Mouse (Mus musculus) spleen, postnatal 36 days (tissue): ENCODE measurements around the gene Tmtc1.

ENCODE experiments used
- DNase-seq, 2 experiments: peaks; one replicate each; pipeline ENCODE4 v3.0.0; 2022; ENCODE audit warnings: low spot score in 2 of 2, mixed read lengths in 1 of 2

Gene Tmtc1

DNA sequence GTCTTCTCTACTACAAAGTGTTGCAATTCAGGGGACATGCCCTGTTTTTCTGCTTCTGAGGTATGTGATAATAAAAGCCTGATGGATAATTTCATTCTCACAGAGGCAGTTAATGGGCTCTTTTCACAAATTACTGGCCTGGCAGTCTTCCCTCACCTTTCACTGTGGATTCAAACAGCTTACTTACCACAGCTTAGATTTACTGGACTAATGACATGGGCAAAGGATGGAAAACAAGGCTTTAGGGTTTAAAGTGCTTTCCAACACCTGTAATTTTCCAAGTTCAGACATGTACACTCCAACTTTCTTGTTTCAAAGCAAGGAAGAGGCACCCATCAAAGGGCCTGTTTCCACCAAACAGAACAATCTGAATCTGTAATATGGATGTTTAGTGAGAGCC is 129.1 kb downstream of the Tmtc1 start:
- no peak for DNase-seq

DNA sequence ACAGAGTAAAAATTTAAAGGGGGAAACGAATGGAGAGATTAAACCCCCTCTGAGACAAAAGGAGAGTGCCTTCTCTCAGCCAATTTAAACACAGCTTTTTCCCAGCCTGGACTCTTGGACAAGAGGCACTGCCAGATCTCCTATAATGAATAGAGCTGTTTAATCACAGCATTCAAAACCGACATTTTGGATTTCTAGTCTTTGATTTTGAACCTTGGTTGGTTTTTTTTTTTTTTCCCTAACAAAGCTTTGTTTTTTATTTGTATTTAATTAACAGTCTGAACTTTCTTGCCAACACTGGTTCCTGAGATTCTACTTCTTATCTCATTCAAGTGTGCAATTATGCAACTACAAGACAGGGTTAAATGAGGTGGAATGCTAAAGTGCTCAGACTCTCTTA is 133.2 kb downstream of the Tmtc1 start:
- DNase-seq = no peak

DNA sequence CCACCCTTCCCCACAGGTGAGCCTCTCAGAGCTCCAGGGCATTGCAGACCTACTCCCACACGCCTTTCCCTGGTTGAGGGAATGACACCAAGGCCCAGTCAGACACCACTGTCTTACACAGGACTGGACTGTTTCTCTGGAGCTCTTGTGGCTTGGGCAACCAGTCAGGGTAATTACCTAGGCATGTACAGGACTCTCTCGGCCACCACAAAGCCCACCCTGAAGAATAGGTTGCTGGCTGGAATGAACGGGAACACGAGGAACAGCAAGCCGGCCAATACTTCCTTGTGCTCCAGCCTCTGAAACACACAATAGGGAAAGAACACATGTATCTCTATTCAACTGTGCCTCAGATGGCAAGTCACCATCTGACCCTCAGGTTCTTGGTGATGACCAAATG is 138.4 kb downstream of the Tmtc1 start:
- DNase-seq = no peak

DNA sequence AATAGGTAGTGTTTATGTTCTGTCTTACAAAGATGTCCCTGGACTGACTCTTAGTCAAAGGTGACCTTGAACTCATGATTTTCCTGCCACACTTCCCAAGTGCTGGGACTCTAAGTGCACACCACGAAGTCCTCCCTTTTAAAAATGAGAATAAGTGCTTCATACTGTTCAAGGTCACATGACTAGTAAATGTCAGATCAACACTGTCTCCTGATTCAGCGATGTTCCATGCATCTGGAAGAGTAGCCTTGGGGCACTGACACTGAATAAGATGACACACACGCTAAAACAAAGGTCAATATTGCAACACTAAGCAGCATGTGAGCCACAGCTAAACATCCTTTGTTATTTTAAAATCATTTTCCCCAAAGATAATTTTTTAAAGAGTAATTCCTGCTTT is 139.0 kb downstream of the Tmtc1 start:
- DNase-seq = no peak

DNA sequence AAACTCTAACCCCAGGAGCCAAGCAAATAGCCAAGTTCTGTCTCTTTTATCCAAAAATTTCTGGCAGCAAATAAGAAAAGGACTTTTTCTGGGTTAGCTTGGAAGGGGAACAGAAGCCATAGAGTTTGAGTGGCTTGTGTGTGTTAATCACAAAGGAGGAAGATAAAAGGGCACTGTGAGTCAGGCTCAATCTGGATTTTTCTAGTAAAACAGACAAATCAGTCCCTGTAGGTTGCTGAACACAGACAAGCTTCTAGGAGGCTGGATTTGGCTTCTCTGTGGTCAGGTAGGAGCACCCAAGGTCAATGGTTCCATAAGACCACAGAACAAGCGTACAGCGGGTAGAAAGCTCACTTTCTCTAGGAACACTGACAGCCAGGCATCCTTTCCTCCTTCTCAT is 141.9 kb downstream of the Tmtc1 start:
- DNase-seq = no peak

DNA sequence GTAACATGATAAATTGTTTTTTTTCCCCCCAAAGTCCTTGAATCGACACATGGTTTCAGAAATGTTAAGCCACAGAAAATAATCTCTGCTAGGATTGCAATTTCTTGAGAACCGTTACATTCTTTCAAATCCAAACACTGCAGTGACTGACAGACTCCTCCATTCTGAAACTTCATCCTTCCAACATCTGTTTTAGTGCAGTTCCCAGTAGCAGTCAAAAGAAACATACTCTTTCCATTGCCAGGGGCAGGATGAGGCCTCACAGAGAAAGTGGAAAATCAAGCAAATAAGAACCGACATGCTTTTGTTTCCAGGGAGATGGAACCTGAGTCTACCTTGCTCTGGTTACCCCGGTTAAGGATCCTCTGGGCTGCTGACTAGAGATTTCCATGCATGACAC is 147.1 kb downstream of the Tmtc1 start:
- no peak for DNase-seq

DNA sequence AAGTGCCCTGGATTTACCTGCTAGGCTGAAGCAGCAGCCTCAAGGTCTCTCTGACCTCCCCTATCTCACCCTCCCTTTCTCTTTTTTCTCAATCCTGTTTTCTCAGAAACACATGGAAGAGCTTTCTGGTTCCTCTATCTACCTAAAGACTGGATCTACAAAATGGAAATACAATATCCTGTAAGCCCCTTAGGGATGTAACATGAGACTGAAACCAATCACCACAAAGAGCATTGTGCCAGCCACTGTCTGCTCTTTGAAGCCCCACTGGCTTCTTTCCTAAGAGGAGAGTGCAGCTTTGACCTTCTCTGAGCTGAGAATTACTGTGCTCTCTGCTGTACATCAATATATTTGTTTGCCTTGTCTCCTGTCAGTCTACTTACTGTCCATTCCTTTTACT is 147.8 kb downstream of the Tmtc1 start:
- no peak for DNase-seq

DNA sequence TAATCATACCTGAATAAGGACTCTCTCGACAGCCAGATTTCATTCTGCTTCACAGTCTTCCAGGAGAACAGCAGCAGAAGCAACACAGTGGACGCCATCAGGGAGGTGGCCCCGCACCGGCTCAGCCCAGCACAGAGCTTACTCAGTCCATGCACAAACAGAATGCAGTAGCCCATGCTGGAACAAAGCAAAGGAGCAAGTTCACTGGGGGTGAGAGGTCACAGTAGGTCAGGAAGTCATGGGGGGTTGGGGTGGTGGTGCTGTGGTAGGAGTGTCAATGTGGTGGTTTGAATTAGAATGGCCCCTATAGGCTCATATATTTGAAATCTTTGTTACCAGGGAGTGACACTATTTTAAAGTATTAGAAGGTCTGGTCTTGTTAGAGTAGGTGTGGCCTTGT is 149.7 kb downstream of the Tmtc1 start:
- DNase-seq = no peak

DNA sequence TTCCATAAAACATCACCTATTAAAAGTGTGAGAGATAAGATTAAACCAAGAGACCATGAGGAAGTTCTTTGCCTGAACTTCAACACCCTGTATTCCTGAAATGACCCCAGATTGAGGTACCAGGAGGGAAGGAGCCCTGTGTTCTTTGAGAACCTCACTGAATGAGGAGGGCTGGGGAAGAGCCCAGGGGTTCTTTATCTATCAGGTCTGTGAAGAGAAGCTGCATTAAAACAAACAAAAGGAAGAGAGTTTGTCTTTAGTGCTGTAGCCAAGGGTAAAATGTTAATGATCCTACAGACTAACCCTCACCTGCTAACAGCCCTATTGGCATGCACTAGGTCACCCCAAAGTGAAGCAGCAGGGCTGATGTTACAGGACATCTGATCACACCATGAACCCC is 153.3 kb downstream of the Tmtc1 start:
- DNase-seq = no peak

DNA sequence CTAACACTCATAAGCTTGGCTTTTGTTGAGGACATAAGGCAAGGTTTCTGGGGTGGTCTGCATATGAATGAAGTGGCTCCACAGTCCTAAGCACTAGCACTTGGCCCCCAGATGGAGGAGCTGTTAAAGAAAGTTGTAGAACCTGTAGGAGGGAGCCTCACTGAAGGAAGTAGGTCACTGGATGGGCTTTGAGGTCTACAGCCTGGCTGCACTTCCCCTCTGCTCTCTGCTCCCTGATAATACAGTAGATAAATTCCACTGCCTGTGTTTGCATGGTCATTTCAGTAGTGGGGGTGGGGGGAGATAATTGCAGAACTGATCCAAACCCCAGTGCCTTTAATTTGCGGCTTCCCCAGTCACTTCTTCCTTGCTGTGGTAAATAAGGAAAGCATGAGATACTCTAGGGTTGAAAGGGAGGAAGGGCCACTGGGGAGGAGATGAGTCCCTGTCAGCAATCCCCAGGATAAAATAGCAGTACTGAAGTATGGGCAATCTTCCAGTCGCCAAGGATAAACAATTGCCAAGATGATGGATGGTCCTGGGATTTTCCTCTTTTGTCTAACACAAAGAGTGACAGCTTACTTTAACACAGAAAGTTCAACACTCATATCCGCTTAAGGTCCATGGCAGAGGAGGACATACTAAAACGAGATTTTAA is 160.8 kb downstream of the Tmtc1 start:
- DNase-seq = no peak

DNA sequence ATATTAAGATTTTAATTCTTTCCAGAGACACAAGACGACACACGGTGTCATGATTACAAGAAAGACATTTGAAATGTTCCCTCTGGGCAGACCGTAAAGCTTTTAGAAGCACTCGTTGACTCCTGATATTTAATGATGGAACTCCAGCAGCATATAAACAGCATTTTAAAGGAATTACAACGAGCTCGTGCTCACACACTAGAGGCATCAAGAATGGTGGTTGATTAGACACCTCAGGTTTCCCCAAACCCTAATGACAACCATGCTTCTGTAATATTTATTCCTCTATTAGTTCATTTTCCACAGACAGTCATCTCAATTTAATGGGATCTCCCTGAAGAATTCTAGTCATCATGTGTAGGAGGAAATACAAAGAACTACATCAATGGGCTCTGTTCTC is 164.9 kb downstream of the Tmtc1 start:
- DNase-seq = no peak

DNA sequence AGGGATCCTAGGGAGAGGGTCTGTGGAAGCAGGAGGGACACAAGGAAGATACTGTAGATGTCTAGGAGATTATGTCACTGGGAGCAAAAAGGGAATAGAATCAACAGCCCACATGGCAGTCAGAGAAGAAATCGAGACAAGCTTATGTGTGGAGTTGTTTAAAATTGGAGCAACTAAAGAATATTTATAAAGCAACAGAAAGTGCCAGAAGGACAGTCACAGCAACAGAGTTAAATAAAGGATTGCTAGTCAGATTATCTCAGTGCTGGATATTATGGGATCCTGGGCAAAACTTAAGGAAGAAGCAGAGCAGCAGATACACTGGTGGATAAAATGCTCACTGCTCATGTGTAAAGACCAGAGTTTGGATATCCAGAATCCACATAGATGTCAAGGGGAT is 167.8 kb downstream of the Tmtc1 start:
- no peak for DNase-seq

DNA sequence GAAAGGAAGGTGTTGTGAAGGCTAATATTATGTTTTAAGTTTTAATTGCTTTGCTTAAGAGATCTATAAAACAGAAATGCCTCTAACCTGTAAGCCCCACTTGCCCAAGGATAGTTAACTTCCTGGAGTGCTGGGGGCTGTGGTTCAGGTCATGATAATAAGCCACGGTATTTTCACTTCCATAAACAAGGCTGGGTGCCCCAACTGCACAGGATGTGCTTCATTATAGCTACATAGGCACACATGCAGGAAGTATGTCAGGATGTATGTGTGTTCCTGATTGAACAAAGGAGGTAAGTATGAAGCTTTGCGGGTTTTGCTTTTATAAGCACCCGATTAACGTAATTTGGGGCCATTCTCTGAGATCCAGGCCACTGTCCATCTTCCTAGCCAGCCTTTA is 169.1 kb downstream of the Tmtc1 start:
- DNase-seq = no peak

DNA sequence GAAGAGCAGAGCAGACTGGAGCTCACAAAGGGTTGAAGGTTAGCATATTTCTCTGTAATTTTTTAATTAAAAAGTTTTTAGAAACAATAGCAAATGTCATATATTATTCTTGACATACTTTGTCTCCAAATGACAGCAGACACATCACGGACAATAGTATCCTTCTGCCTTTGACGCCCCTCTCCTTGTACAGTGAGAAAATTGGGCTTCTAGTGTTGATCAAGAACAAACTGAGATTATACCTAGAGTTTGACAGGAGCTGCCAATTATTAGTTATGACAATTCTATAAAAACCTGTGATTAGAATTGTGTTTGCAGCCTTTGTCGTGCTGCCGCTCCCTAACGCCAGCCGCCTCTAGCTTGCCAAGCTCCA is 183.5 kb downstream of the Tmtc1 start:
- no peak for DNase-seq

DNA sequence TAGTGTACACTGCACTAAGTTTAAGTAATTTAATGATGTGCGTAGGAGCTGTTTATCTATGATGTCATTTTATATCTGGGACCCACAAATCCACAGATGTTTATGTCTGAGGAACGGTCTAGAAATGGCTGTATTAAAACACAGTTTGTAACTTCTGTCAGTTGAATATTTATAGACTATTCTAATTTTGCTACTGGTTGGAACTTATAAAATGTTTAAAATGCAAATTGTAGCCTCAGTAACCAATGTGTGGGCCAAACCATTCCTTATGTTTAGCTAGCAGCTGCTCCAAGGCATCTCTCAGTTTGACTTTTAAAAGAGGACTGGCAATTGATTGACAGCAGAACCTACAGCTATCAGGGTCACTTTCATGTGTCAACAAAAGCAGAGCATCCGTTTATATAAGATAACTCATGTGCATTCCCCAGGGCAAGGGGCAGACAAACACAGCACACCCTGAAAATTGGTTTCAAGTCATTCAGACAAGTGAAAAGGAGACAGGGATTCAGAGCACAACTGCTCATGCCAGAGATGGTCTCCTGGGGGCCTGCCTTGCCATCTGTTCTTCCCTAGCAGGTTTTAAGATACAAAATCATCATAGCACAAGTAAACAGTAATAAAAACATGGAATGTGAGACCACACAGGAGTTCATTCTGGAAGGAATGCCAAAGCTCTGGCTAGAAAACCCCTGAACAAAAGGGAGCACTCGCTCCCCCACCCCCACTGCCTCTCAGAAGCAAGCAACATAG is 184.0 kb downstream of the Tmtc1 start:
- DNase-seq = no peak

DNA sequence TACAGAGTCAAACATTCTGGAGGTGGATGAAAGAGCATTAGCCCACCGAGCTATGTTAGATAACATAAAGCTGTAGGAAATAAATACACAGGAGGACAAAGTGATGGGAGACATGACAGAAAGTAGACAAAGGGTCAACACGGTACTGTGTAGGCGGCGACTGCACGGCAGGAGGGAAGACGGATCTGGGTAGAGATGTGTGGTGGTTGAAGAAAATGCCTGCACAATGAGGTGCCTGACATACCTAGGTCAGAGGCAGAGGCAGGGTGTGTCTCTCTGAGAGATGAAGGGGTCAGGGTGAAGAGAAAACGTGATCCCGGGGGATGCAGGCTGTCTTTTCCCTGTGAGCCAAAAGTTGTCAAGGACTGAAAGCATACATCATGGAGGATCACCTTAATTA is 185.1 kb downstream of the Tmtc1 start:
- DNase-seq = no peak

DNA sequence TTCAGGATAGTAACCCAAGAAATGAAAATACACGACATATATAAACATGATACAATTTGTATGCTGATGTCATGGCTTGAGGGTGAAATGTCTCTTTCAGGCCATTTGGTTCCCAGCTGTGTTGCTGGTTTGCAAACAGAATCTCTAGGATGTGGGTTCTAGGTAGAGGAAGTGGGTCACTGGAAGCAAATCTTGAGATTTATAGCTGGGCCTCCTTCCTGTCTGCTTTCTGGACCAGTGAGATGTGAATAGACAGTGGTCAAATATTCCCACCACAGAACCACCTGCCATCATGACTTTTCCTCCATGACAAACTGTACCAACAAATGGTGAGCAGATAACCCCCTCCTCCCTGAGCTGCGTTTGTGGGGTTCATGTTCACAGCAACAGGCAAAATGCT is 186.4 kb downstream of the Tmtc1 start:
- DNase-seq = no peak

DNA sequence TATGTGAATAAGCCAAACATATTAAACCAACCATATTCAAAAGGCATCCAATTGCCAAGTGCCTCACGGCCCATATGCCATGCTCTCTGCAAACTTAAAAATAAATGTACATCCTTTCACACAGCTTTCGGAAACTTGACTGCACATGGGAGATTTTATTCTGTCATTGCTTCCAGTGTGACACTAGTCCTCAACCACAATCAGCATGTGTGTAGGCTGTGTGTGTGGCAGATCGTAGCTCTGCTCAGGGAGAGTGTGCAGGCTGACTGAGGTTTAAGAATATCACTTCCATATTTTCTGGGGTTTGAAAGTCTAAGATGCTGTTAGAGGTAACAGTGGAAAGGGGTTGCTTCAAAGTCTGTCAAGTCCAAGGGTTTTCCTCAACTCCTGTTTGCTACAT is 188.1 kb downstream of the Tmtc1 start:
- no peak for DNase-seq

DNA sequence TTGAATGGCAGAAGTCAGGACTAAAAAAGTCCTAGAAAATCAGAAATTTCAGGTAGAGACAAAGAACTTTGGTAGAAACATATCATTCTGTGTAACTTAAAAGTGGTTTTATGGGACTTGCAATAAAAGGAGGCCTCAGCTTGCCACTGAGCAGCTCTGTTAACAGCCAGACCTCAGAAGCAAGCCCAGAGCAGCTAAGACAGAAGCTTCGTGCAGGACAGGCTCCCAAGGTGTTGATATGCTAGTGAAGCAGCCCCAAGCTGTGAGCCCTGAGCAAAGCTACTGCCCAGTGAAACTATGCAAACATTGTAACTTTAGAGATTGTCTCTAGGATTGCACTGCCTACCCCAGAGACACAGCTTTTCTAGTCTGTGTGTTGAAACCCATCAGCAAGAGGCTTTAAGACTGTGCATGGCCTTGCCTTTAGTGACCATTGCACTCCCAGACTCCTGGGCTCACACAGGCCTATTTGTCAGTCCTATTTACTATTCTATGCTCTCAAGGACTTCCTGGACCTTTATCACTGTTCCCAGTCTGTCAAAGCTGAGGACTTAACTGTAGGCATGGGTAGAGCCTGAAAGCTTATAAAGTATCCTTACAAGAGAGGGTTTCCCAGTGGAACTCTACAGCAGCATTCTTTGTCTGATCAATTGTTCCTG is 188.7 kb downstream of the Tmtc1 start:
- no peak for DNase-seq

DNA sequence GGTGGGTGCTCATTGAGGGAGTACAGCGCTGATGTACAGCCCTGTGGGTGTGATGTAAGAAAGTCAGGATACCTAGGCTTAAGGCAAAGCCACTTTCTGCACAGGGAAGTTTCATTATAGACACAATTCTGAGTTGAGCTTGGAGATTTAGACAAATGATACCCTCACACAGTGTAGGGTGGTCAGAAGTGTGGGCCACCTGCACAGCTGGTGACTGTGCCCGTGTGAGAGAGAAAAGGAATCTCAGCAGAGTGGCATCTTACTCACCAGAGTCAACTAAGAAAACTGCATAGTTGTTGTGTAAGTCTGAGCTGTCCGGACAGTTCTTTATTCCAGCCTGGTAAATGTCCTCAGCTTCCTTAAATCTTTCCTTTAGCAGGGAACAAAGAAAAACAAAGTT is 195.0 kb downstream of the Tmtc1 start:
- DNase-seq = no peak

DNA sequence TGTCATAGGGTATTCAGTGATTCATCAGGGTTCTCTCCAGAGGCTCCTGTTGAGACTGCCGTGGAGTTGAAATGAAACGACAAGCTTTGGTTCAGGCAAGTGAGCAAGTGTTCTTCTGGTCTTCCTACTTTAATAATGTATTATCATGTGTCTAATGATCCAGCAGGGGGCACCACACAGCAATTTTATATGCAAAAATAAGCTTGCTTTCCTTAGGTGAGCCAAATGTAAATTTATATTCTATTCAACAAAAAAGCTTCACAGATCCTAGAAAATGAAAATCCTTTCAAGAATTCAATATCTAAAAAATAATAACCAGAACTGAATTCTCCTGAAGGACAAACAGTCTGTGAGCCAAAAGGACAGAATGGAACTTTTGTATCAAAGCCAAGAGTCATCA is 195.6 kb downstream of the Tmtc1 start:
- peak in 1 of 2 experiments; percentile 34 for DNase-seq

DNA sequence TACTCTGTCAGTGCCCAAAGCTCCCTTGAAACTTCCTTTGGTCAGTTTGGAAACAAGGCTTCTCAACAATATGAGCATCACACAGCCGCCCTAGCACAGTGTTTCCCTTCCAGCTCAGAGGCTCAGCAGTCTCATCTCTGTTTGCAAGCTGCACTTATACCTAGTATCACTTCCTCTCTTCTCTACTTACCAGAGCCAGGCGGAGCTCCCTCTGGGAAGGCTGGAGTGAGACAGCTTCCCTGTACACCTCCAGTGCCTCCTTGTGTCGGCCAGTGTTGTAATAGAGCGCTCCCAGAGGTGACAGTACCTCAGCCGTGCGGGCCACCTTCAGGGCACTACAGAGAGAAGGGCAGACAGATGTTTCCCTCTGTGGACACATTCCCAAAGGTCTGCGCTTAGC is 197.6 kb downstream of the Tmtc1 start:
- no peak for DNase-seq

DNA sequence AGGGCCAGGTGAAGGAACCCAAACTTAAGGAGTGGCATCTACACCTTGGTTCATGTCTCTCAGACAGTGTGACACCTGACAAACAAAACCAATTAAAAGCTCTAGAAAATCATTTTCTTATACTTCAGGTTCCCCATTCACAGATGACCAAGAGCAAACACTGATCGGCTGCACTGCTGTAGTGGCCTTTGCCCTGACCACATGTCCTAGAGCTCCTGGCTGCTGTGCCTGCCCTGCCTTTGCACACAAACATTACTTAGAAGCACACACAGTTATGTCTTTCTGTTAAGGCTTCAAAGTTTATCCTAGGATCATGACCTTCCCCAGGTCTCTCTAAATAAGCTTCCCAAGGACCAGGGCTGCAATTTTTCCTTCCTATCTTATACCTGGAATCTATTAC is 199.4 kb downstream of the Tmtc1 start:
- DNase-seq = no peak
